Mouse (Mus musculus) liver, postnatal 0 days (tissue): ENCODE results near the gene Paqr5.

Experiments
- CTCF ChIP-seq: sonication (generic); IDR thresholded peaks from 2 replicates; pipeline ENCODE4 v1.5.1; 2016; ENCODE audit warnings: antibody characterized with exemption, low read depth
- EP300 ChIP-seq: IDR thresholded peaks from 2 replicates; pipeline ENCODE4 v1.6.1; 2016; ENCODE audit warnings: antibody characterized with exemption, low read depth, mild to moderate bottlenecking

DNA sequence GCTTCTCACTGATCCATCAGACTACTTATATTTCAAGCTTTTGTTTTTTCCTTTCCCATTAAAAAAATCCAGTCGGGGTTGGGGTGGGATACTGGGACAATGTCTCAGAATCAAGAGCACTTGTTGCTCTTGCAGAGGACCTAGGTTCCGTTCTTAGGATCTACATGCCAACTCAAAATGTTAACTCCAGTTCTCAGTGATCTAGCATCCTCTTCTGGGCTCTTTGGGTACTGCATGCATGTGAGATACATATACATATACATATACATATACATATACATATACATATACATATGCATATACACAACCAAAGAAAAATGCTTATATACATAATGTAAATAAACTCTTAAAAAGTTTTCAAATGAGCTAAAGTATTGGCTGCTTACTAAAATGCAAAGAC, 46.7 kb downstream of the Paqr5 start:
- TF ChIP-seq CTCF, result peak; percentile 57
- no peak for TF ChIP-seq EP300
